Mouse (Mus musculus) 3134 (cell line): ENCODE data around the gene Med25.
A peak's percentile ranks its signal among the peaks of the same experiment; 100 is the strongest.
"Not testable (repeated sequence)": the region's sequence is repeated elsewhere in the genome, so short reads cannot be mapped to it uniquely, and the experiment has no call there.

ENCODE experiments used
- DNase-seq: peaks from one replicate; pipeline ENCODE4 v3.0.0-alpha.2; 2011; ENCODE audit warnings: low spot score; ENCODE audit not compliant: insufficient read length; ENCODE audit errors: extremely low read depth

Gene Med25

DNA sequence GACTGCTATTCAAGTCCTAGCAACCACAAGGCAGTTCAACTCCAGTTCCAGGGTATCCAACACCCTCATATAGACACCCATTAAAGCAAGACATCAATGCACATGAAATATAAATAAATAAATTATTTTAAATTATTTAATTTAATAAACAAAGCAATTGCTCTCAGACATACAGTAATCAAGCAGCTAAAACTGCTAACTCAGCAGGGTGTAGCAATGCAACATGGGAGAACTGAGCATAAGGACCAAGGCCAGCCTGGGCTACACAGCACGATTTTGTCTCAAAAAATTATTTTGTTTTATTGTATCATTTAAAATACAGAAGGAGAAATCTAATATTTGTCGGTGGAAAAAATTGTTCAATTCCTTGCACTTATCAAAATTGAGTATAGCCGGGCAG lies 1.7 kb upstream of the Med25 start:
- DNase-seq: no peak

DNA sequence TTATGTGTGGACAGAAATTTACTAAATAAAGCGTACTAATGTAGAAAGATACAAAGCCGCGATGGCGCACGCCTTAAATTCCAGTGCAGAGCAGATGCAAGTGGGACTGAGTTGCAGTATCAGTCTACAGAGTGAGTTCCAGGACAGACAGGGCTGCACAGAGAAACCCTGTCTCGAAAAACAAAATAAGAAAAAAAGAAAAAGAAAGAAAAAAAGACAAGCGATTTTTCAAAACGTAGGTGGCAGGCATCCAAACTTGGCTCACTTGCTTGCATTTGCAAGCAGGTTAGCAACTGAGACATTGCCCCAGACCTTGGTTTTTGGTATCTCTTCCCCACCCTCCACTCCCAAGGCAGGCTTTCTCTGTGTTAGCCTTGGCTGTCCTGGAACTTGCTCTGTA lies 685 bp upstream of the Med25 start:
- no peak for DNase-seq

DNA sequence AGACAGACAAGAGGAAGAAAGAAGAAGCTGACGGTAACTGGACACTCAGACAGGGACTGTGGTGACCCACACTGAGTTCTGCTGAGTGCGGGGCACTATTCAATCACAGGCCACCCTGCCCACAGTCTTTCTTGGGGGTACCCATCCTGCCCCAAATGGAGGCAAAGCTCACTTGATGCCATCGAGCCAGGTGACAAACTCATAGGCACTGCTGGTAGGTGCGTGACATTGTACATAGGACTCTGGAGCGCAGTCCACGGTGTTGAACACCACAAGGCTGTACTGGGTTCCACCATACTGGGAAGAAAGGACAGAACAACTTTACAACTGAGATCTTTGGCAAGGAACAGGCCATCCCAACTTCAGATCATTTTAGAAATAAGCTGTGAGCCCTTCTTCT lies 901 bp downstream of the Med25 start:
- DNase-seq: no peak

DNA sequence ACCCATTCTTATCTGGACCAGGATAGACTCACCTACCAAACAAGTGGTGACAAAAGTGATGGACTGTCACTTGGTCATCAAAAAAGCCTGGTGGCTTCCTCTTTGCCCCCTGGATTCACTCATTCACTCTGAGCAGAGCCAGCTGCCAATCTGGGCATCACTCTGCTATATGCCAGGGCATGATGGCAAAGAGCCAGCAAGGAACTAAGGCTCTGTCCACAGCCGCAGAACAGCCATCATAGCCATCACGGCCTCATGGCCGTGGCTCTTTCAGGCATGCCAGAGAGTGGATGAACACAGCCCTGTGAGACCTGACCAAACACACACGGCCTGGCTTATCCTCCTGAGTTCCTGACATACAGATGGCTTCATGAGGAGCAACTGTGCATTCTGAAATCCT lies 1.8 kb downstream of the Med25 start:
- DNase-seq: no peak

DNA sequence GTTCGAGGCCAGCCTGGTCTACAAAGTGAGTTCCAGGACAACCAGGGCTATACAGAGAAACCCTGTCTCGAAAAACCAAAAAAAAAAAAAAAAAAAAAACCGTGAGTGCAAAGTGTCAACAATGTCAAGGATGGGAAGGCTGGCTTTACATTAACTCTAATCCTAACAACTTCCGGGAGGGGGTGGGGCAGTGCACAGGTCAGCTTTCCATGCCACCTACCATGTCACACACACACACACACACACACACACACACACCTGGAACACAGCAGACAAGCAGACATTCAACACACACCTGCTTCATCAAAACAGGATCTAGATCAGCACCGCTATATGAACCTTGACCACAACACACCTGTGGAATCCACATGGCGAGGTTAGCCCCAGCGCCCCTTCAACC lies 2.3 kb downstream of the Med25 start:
- no peak for DNase-seq

DNA sequence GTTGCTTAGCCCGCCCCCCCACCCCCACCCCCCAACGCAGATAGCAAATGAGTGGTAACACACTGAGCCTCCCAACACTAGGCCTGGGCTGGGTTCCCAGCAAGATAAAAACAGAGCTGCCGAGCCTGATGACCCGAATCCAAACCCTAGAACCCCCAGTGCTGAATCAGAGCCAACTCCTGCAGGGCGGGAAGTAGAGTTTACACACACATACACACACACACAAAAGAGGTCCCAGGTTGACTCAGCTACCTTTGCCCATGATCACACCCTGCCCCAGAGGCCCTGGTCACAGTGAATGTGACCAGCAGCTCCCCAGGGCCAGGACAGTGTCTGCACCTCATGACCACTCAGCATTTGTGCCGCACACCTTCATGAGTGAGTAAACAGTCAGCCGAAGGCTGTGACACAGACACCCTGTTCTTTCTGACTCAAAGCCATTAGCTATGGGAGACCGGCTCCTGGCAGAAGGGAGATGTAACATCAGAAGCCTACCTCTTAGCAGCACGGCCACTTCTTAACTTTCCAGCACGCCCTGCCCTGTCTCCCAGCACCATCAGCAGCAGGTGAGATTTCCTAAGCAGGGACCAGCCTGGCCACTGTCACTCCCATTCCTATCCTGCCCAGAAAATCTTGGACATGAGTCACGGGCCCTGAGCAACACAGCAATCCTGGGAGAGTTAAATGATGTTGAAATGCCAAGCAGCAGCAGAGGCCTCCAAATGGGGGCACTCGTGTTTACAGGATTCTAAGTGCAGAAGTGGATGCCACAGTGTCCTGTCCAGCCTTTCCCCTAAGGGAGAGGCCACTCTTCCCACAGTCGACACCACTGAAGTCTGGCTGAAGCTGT lies 4.0 kb downstream of the Med25 start:
- DNase-seq: peak; percentile 48

DNA sequence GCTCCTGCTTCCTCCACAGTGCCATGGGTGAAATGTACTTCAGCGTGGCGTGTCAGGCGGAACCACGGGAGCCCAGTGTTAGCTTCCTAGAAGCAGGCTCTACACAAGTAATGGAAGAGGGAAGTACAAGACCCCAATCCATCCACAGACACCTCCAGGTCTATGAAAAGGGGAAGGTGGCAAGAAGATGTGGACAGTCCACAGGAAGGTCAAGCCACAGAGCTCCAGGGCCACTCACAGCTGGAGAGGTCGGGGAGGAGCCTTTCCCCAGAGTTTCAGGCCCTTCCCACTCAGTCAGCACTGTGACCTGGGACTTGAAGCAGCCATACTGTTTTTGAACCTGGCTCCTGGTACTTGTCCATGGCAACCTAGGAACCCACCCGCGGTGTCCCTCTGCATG lies 5.5 kb downstream of the Med25 start:
- DNase-seq: no peak

DNA sequence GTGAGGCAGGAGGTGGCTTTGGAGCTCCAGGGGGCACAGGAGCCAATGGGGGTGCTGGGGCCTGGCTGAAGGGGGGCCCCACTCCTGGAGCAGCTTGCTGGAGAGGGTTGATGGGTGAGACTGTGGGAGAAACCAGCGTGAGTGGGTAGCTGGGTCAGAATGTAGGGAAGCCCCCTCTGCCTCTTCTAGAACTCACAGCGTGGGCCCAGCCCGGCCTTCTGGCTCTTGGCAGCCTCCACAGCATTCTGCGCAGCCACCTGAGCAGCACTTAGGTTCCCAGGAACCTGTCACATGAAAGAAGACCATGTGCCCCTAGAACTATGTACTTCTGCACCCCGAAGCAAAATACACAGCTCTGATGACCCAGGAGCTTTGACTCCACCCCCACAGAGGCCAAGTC lies 7.9 kb downstream of the Med25 start:
- DNase-seq: no peak

DNA sequence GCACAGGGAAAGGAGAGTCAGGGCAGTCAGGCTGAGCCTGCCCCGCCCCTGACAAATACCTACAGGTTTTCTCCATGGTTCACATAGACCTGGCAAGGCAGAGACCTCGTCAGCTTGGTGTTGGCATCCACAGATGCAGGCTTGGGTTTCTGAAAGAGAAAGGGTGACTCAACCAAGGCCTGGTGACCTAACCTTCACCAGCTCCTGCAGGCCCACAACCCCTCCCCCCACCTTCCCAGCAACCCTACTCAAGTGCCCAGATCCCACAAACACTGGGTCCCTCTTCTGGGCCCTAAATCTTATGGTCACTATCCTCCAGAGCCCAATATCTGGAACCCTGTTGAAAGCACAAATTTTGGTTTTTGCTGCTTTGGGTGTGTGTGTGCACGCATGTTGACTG lies 9.5 kb downstream of the Med25 start:
- DNase-seq: no peak

DNA sequence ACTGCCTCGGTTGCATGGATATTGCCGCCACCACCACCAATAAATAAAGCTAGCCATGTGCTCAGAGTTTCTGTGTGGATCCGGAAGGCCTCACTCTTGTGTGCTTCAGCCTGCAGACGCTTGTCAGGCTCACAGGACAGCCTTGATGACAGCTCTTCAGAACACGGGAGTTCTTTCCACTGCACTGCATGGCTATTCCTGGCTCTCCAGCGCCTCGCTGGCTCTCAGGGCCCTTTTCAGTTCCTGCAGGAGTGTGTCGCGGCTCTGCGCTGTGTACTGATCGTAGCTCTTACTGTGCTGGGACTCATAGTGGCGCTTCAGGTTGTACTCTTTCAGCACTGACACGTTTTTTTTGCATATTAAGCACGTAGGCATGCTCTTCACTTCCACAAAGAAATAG lies 14.7 kb downstream of the Med25 start:
- no peak for DNase-seq

DNA sequence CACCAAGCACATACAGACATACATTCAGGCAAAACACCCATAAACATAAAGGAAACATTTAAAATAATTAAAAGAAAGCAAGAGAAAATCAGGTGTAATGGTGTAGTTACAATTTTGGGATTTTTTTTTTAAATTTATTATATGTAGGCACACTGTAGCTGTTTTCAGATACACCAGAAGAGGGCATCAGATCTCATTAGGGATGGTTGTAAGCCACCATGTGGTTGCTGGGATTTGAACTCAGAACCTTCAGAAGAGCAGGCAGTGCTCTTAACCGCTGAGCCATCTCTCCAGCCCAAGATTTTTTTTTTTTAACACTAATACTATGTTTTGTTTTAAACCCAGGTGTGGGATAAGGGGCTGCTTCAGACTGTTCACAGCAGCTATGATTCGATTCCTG lies 20.7 kb downstream of the Med25 start:
- not testable (repeated sequence) for DNase-seq

DNA sequence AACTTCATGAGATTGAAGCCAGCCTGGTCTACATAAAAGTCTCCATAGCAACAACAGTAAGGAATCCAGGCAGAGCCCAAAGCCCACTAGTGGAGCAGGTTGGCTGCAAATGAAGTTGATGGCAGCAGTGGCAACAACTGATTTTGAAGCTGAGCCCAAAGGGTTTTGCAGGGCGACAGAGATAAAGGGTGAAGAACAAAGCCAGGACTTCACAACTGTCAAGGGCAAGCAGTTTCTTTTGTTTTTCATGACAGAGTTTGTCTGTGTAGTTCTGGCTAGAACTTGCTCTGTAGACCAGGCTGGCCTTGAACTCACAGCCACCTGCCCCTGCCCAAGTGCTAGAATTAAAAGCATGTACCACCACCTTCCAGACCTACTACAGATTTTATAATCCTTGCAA lies 21.3 kb downstream of the Med25 start:
- DNase-seq: no peak

DNA sequence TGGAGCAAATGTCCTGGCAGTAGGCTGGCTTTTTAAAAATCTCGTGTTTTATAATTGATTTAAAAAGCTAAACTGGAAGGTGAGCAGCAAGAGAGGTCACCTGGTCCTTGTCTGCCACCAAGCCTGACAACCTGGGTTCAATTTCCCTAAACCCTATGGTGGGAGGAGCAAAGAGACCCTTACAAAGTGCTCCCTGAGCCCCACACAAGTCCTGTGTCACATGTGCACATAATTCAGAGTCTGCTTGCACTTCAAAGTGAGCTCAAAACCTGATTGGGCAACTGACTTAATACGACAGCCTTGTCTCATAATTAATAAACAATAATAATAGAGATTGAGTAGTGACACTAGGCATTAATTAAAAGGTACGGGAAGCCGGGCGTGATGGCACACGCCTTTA lies 21.9 kb downstream of the Med25 start:
- no peak for DNase-seq

DNA sequence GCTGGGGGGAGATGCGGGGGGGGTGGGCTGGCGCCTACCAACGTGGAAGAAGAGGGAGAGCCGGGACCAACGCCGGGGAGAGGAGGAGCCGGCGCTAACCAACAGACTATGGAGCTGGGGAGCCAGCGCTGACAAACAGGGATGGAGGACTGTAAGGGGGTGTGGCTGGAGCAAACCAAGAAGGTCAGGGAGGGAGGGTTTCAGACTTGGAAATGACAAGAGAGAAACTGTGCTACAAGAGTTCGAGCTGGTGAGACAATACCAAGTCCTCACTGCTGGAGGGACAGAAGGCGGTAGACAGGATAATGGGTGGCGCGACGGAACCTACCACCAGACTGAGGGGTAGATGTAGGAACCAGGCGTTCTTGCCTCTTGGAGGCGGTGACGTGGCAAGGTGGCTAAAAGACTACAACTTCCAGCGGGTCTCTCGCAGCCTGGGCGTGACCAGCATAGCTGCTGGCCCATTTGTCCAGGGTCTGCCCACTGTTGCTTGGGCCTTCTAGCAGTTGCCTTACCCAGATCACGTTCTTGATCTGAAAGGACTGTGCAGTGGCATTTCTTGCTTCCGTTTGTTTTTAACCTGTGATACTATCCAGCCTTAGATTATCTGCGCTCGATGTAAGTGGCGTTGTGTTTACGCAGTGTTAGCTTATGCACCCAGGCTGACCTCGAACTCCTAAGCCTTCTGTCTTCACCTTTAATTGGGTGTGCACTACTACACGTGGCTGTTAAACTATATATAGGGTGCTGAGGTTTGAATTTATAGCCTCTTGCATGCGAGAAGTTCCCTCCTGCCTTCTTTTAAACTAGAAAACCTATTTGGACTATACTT lies 22.6 kb downstream of the Med25 start, which contains the start of gene Ptov1:
TSS of gene Ptov1 (minus strand) at position 92 of the 832 bp plus-strand sequence.
- DNase-seq: peak; percentile 89

DNA sequence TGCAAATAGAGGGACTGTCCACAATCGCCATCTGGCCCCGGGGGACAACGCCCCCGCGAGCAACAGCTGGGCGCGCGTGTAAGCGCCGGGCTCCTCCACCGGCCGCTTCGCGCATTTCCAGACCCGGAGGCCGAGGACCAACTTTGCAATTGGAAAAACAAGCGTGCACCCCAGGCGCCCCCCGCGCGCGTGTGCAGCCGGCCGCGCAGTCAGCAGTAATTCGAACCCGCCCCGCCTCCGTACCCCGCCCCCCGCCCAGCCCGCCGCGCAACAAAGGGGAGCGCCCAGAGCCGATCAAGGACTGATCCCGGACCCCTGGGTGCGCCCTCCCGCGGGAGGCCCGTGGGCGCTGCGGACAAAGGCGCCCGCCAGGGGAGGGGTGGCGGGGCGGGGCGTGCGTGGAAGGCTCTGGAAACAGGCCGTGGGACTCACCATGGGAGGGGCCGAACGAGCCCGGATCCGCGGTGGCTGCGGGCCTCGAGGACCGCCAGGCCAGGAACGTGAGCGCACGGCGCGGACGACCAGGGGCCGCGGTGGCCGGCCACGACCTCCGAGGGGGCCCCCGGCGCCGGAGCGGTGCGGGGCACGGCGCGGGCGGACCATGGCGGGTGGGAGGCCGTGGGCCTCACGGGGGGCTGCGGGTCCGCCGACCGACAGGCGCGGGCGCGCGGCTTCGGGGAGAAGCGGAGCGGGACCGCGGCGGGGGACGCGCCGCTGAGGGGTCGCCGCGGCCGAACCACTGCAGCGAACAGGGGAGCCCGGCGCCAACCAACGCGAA lies 23.4 kb downstream of the Med25 start:
- peak; percentile 71 for DNase-seq

DNA sequence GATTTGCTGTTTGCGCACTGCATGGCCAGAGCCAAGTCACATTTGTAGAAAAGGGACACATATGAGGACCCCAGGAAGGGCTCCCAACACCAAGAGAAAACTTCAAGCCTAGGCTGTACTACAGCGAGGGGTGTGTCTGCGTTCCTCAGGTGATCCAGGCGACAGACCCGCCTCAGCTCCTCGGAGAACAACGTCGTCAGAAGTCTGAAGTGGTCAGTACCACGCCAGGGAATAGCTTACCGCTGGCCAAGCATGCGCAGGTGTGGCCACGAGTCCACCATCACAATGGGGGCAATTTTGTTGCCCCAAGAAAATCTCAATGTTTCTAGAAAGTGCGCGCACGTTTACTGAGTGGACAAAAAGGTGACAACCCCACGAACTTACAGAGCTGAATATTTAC lies 24.0 kb downstream of the Med25 start:
- DNase-seq: no peak

DNA sequence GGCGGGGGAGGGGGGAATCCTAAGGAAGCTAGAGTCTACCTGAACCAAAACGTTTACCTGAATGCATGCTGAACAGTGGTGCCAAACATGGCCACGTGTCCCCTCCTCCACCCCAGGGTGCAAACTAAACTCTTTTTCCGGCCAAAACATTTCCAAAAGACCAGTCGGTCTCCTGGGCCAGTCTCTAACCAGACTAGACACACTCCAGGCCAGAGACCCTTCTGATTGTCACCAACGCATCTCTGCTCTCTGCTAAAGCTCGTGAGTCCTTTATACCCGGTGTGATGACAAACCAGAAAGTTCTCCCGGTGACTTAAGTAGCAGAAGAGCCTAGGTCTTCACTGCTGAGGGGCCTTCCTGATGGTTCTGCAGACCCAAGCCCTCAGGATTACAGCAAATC lies 24.7 kb downstream of the Med25 start:
- no peak for DNase-seq

DNA sequence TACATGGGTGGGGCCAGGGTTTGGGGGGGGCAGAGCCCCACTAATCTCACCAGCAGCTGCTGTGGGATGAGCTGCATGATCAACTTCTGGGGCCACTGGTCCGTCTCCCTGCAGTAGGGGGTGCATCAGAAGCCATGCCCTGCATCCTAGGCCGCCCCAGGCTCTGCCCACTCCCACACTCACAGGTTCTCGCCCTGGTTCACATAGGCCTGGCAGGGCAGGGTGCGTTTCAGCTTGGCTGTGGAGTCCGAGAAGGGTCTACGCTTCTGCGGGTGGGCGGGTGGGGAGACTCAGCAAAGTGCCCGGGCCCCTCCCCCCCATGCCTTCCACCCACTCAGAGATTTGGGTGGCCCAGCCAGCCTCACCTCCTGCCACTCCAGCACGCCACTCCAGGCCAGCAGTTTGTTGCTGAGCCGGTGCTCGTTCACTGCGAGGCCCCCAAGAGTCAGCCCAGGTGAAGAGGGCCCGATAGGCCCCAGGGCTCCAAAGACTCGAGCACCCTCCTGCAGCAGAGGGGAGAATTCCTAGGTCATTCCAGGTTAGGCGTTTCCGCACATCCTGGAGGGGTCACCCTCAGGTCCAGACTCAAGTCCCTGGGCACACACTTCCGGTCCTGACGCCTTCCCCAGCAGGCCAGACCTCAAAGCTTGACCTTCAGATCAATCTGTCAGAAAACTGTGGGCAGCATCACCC lies 25.4 kb downstream of the Med25 start:
- DNase-seq: no peak

DNA sequence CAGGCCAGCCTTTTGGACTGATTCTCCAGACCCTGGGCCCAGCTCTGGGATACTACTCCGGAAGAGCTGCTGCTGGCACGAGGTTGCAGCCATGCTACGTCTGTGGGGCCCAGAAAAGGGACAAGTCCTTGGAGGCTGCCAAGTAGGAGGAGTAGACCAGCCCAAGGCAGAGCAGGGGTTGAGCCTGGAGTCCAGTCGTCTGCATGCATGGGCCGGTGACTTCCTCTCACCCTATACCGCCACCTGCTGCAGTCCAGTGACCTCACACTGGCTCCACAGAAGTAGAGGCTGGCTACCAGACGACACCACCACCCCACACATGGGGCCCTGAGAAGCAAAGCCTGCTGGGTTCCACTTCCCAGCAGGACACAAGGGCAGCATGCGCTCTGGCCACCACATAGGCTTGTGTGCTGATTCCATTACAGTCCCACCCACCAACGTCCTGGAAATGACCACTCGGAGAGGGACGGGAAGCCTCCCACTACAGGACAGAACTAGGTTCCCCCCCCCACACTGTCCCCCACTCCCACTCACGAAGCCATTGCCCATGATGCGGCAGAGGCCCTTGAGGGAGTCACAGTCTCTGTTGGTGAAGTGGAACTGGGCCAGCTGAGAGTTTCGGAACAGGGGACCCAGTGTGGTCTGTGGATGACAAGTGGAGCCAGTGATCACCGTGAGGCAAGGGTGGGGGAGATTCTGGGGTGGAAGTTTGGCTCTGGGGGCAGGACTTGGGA lies 26.1 kb downstream of the Med25 start:
- peak; percentile 64 for DNase-seq
